9 mouse cellular contexts compared by ENCODE assay signal in the genomic region with DNA sequence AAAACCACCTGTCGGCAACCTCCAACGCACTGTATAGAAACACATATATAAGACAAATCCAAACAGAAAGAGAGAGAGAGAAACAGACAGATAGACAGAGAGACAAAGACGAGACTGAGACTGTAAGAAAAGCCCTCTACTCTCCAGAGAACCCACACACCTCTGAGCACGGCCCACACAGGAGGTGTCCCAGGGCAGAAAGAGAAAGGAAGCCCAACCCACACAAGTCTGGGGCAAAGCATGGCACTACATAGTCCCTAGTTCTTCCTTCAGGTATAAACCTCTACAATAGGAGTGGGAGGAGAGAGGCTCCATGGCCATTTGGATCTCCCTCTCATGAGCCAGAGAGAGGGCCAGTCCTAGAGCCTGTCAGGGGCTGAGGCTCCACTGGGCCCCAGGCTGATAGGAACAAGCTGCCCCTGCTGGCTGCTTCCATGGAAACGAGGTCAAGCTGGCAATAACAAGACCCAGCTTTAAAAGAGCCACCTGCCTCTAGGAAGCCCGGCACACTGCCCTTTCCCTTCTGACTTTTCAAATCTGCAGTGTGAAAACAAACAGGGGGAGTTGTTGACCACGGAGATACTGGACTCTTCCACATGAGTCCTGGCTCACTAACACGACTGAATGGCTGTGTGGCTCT.
DNase-seq lines count a peak whose midpoint lies in the region; ATAC-seq and TF ChIP-seq lines count a peak whose summit lies in the region.
"Had no signal": no experiment of that assay in that cellular context is flagged by ENCODE, and none has a peak within 500 bp of the region (broad histone marks: within the 10 kb centered on the region; RNA-seq: fewer than 3 reads in every experiment).

No protein-coding gene starts in this region.

- ATAC-seq in hindbrain, embryonic 15.5 days (ENCODE audit: low FRiP score, low read depth), result peak; percentile 59; the same call in 1 of the 2 replicates
- ATAC-seq in midbrain, postnatal 0 days (ENCODE audit: low FRiP score), result no peak
- no peak for ATAC-seq in megakaryocyte, adult 5-6 weeks (ENCODE audit: poor library complexity, severe bottlenecking)

- H3K9me3 ChIP-seq in hindbrain, embryonic 15.5 days, result no peaks in the 10 kb centered on the region
- no peaks in the 10 kb centered on the region for H3K9me3 ChIP-seq in midbrain, postnatal 0 days (ENCODE audit: low read length)

- peaks cover 37% of the 10 kb centered on the region for H3K4me1 ChIP-seq in hindbrain, embryonic 15.5 days (replicated peaks)
- H3K4me1 ChIP-seq in midbrain, postnatal 0 days (ENCODE audit: insufficient read depth, low read length), result peaks cover 8% of the 10 kb centered on the region; the same call in 1 of the 2 replicates

- WGBS in hindbrain, embryonic 15.5 days, result 20% methylated on average over 6 of the region's 8 CpGs
- WGBS in midbrain, postnatal 0 days, result 18% methylated on average over 6 of the region's 8 CpGs

- H3K9ac ChIP-seq in hindbrain, embryonic 15.5 days, result no peak overlapping the region
- H3K9ac ChIP-seq in midbrain, postnatal 0 days (replicated peaks; ENCODE audit: low read length, poor library complexity, severe bottlenecking), result no peak overlapping the region
- H3K9ac ChIP-seq: liver, embryonic 14.5 days had no signal

- H3K36me3 ChIP-seq in hindbrain, embryonic 15.5 days, result no peaks in the 10 kb centered on the region
- H3K36me3 ChIP-seq in midbrain, postnatal 0 days (ENCODE audit: insufficient read depth, low read length), result no peaks in the 10 kb centered on the region

- TF ChIP-seq CTCF in gastrocnemius, adult 2 months (IDR thresholded peaks at IDR 0.05), result peak; percentile 39
- TF ChIP-seq CTCF in midbrain, postnatal 0 days (IDR thresholded peaks at IDR 0.05), result peak; percentile 41

- DNase-seq in Muller cell, postnatal 12 days (ENCODE audit: inconsistent ontology term), result peak; percentile 68
- DNase-seq in cerebellum, adult 18-20 months, result peak; percentile 75 to 87
- peak; percentile 69 for DNase-seq in gastrocnemius, adult 2 months
- DNase-seq in liver, result peak; percentile 25
- DNase-seq in midbrain, postnatal 0 days (ENCODE audit: low spot score), result peak; percentile 76
- DNase-seq in left cerebral cortex, adult 9 months (ENCODE audit: low spot score in 2 of 2), result no peak

- peak overlapping the region; percentile 78 for H3K27ac ChIP-seq in gastrocnemius, adult 2 months
- no peak overlapping the region for H3K27ac ChIP-seq in hindbrain, embryonic 15.5 days (replicated peaks)
- H3K27ac ChIP-seq in midbrain, postnatal 0 days (ENCODE audit: low read depth, low read length), result no peak overlapping the region
- H3K27ac ChIP-seq: liver, embryonic 14.5 days had no signal

- H3K4me2 ChIP-seq in hindbrain, embryonic 15.5 days, result no peak overlapping the region
- H3K4me2 ChIP-seq in midbrain, postnatal 0 days (ENCODE audit: low read depth, low read length, poor library complexity, severe bottlenecking), result no peak overlapping the region

- no peak overlapping the region for H3K4me3 ChIP-seq in gastrocnemius, adult 2 months
- H3K4me3 ChIP-seq in hindbrain, embryonic 15.5 days, result no peak overlapping the region
- H3K4me3 ChIP-seq in midbrain, postnatal 0 days (ENCODE audit: low read depth, low read length), result no peak overlapping the region

- intact Hi-C loops in gastrocnemius, adult 2 months (cut with DNase I), result loop anchor here (5.0 kb wide), 2 partner anchors 45 to 100 kb away; partner anchors contain the start of gene Cux1

- no peaks in the 10 kb centered on the region for H3K27me3 ChIP-seq in hindbrain, embryonic 15.5 days
- H3K27me3 ChIP-seq in midbrain, postnatal 0 days (ENCODE audit: insufficient read depth, low read length), result no peaks in the 10 kb centered on the region

Comparison
In these comparisons a context has a peak if more than half of its experiments do, and no peak if none do; other contexts are left out.
1. DNase-seq: peak in Muller cell, postnatal 12 days (single experiment), cerebellum, adult 18-20 months (2 of 2), gastrocnemius, adult 2 months (single experiment), liver (single experiment) and midbrain, postnatal 0 days (single experiment); none in left cerebral cortex, adult 9 months (0 of 2).